Mouse (Mus musculus) liver, adult 2 months (tissue): ENCODE results near the gene D630045J12Rik.

ENCODE experiments used
- CTCF ChIP-seq: fragments of 200-500 bp; IDR thresholded peaks from 2 replicates; pipeline ENCODE4 v1.5.1; 2011; ENCODE audit warnings: low read depth, low read length, control low read depth
- POLR2A ChIP-seq: fragments of 200-500 bp; IDR thresholded peaks from 2 replicates; pipeline ENCODE4 v1.6.1; 2011; ENCODE audit warnings: low read length, control low read depth; ENCODE audit not compliant: insufficient read depth; ENCODE audit errors: extremely low read depth

DNA sequence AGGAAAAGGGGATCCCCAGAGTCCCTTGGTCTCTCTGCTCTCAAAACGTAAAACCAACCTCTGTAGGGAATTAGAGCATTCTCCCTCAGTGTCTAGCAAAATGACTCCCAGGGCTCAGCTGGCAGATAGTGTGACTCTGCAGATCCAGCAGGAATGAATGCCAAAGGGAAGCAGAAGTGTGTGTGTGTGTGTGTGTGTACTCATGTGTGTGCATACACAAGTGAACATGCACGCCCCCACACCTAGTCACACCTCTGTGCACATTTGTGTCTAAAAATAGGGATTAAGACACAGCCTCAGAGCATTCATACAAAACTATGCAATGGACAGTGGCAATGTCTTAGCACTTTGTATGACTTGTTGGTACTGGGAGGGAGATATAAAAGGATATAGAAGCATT, 2.0 kb upstream of the D630045J12Rik start:
- TF ChIP-seq CTCF (no peak), POLR2A (no peak)
